Mouse (Mus musculus) neutrophil, adult 5-6 weeks (primary cell): ENCODE measurements around the gene Tor1a. TPM values are rescaled to one million over a fixed set of nuclear protein-coding genes. Genes with fewer than 3 reads are reported as not detected.
"Not testable (repeated sequence)": the region's sequence is repeated elsewhere in the genome, so short reads cannot be mapped to it uniquely, and the experiment has no call there.

Experiments used
- ATAC-seq: fragments of 151-379, 151-347 bp; 2 replicates; pipeline ENCODE4 v1.8.0; 2017; ENCODE audit warnings: mild to moderate bottlenecking, moderate TSS enrichment; ENCODE audit not compliant: insufficient number of reproducible peaks, poor library complexity, low FRiP score, severe bottlenecking; ENCODE audit errors: extremely low read depth
- total RNA-seq: library from RNA; stranded (forward); fragments of 200-1000 nt; gene quantifications from 2 replicates; pipeline ENCODE4 v1.2.3, GENCODE M21; 2017

Gene Tor1a
- total RNA-seq, 1 experiment from 2014 or later = 65.3 TPM

GRCm38 (mm10) chr2:30959856-30960255 lies 7.9 kb downstream of the Tor1a start:
- no peak for ATAC-seq

- ATAC-seq = no peak
Observed at GRCm38 (mm10) chr2:30958726-30959125, 9.0 kb downstream of the Tor1a start.

GRCm38 (mm10) chr2:30957511-30957910 lies 10.2 kb downstream of the Tor1a start:
- ATAC-seq = no peak

GRCm38 (mm10) chr2:30954797-30955196 lies 12.9 kb downstream of the Tor1a start:
- no peak for ATAC-seq

- peak; percentile 89 for ATAC-seq
Observed at GRCm38 (mm10) chr2:30952824-30953490, 14.8 kb downstream of the Tor1a start, which contains the start of gene Tor1b. Tor1b (plus strand) TSS chr2:30952959.

GRCm38 (mm10) chr2:30952457-30952823 lies 15.3 kb downstream of the Tor1a start:
- no peak for ATAC-seq

- peak; percentile 98 for ATAC-seq
Observed at GRCm38 (mm10) chr2:30942603-30943011, 25.1 kb downstream of the Tor1a start.

GRCm38 (mm10) chr2:30942116-30942515 lies 25.6 kb downstream of the Tor1a start:
- ATAC-seq = not testable (repeated sequence)

- ATAC-seq = no peak
Observed at GRCm38 (mm10) chr2:30941586-30941985, 26.1 kb downstream of the Tor1a start.

- no peak for ATAC-seq
Observed at GRCm38 (mm10) chr2:30938574-30938991, 29.1 kb downstream of the Tor1a start.

- ATAC-seq = no peak
Observed at GRCm38 (mm10) chr2:30937731-30938130, 30.0 kb downstream of the Tor1a start.

- no peak for ATAC-seq
Observed at GRCm38 (mm10) chr2:30936808-30937207, 30.9 kb downstream of the Tor1a start.

- peak; percentile 76 for ATAC-seq
Observed at GRCm38 (mm10) chr2:30933917-30934450, 33.7 kb downstream of the Tor1a start.

- ATAC-seq = no peak
Observed at GRCm38 (mm10) chr2:30933032-30933431, 34.7 kb downstream of the Tor1a start.

- ATAC-seq = no peak
Observed at GRCm38 (mm10) chr2:30931922-30932321, 35.8 kb downstream of the Tor1a start.

GRCm38 (mm10) chr2:30930846-30931245 lies 36.9 kb downstream of the Tor1a start:
- ATAC-seq = not testable (repeated sequence)

GRCm38 (mm10) chr2:30929483-30930045 lies 38.2 kb downstream of the Tor1a start, which contains the start of gene Ptges:
Ptges (minus strand) TSS chr2:30929863.
- ATAC-seq = no peak

- ATAC-seq = peak; percentile 80
Observed at GRCm38 (mm10) chr2:30928893-30929482, 38.7 kb downstream of the Tor1a start.

- peak; percentile 56 for ATAC-seq
Observed at GRCm38 (mm10) chr2:30927844-30928628, 39.7 kb downstream of the Tor1a start.
